Mouse (Mus musculus) liver, embryonic 14.5 days (tissue): ENCODE measurements around the gene Lmf1.

ENCODE experiments used
- CTCF ChIP-seq: IDR thresholded peaks from 2 replicates; pipeline ENCODE4 v1.5.1; 2016; ENCODE audit warnings: antibody characterized with exemption, low read depth, control low read depth
- EP300 ChIP-seq: IDR thresholded peaks from 2 replicates; pipeline ENCODE4 v1.6.1; 2016; ENCODE audit warnings: antibody characterized with exemption, low read depth

DNA sequence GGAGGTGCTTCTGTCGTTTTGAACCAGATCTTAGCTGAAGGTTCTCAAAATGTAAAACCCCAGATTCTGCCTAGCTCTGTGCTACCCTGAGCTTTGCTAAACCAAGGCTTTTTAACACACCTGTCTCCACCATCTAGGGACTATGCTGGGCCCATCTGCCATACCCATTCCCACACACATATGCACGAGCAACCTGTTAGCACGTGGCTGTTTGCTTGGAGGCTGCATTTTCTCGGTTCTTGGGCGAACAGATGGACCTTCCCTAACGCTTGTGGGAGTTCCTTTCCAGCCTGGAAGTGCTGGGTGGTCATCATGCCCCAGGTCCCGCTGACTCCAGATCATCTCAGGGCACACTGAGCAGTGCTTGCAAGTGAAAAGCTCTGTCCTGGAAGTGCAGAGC lies 46.4 kb downstream of the Lmf1 start:
- TF ChIP-seq EP300 (no peak), CTCF (no peak)
